Mouse (Mus musculus) embryonic facial prominence, embryonic 14.5 days (tissue): ENCODE results near the gene Jund. TPM values are rescaled to one million over a fixed set of nuclear protein-coding genes. Genes with fewer than 3 reads are reported as not detected.

Experiments used
- ATAC-seq: fragments of 200-750 bp; cut with Nextera tagmentation; 2 replicates; pipeline ENCODE4 v1.8.0; 2017; ENCODE audit warnings: low read depth, moderate number of reproducible peaks, moderate TSS enrichment
- DNase-seq: peaks from one replicate; pipeline ENCODE4 v3.0.0-alpha.2; 2015; ENCODE audit warnings: low spot score
- H3K27ac ChIP-seq: fragments of 300-500 bp; sonication (generic); replicated peaks from 2 replicates; pipeline ENCODE4 v1.5.1; 2014; ENCODE audit warnings: low read depth, mild to moderate bottlenecking, low read length, moderate library complexity
- H3K27me3 ChIP-seq: fragments of 300-500 bp; sonication (generic); replicated peaks from 2 replicates; pipeline ENCODE4 v1.6.1; 2014; ENCODE audit warnings: low read length; ENCODE audit not compliant: control insufficient read depth, insufficient read depth
- H3K36me3 ChIP-seq: fragments of 300-500 bp; sonication (generic); 2 replicates; pipeline ENCODE4 v1.6.1; 2014; ENCODE audit warnings: low read length, mixed read lengths; ENCODE audit not compliant: control insufficient read depth, insufficient read depth
- H3K4me1 ChIP-seq: fragments of 300-500 bp; sonication (generic); 2 replicates; pipeline ENCODE4 v1.6.1; 2014; ENCODE audit warnings: antibody characterized with exemption, low read length; ENCODE audit not compliant: control insufficient read depth, insufficient read depth
- H3K4me2 ChIP-seq: fragments of 300-500 bp; sonication (generic); 2 replicates; pipeline ENCODE4 v1.6.1; 2014; ENCODE audit warnings: low read depth, mild to moderate bottlenecking, low read length, moderate library complexity, mixed read lengths
- H3K4me3 ChIP-seq: fragments of 300-500 bp; sonication (generic); 2 replicates; pipeline ENCODE4 v1.5.1; 2014; ENCODE audit warnings: low read depth, mild to moderate bottlenecking, low read length
- H3K9ac ChIP-seq: fragments of 300-500 bp; sonication (generic); 2 replicates; pipeline ENCODE4 v1.6.1; 2014; ENCODE audit warnings: low read depth, mild to moderate bottlenecking, low read length, moderate library complexity, mixed read lengths
- H3K9me3 ChIP-seq: fragments of 300-500 bp; sonication (generic); 2 replicates; pipeline ENCODE4 v1.6.1; 2016; ENCODE audit warnings: low read length; ENCODE audit not compliant: control insufficient read depth
- WGBS: fragments of 180-500 bp; shearing (Covaris S2); extraction: QIAGEN DNeasy Blood & Tissue Kit; methylation state at CpG from one replicate; pipeline ENCODE4 v1.1.7; 2014; 5-methylcytosine and 5-hydroxymethylcytosine counted together
- polyA plus RNA-seq: library from polyadenylated mRNA; unstranded; fragments of >200 nt; fragmentation: Nextera tagmentation; extraction: Ambion mirVana; gene quantifications from 2 replicates; pipeline ENCODE4 v1.2.1, GENCODE M21; 2014

Gene Jund
- polyA plus RNA-seq, 1 experiment from 2014 or later: 121 TPM

DNA sequence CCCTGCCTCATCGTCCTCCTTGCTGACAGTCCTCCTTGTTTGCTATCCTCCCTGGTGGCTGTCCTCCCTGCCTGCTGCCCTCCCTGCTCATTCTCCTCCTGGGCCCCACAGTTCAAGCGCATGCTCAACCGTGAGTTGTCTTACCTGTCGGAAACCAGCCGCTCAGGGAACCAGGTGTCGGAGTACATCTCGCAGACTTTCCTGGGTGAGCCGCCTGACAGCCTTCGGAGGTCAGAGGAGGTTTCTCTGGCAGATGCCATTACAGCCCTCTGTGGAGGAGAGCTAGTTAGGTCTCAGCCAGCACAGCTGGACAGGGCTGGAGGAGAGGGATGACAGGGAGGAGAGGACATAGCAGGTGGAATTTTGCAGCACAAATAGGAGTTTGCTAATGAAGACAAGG, 47.9 kb downstream of the Jund start:
- ATAC-seq (no peak), DNase-seq (no peak)
- H3K4me2 ChIP-seq: no peak overlapping the region
- H3K27me3 ChIP-seq: peaks cover 72% of the 10 kb centered on the region
- 60% methylated on average over 9 of the region's 9 CpGs for WGBS
- H3K4me3 ChIP-seq: no peak overlapping the region
- no peak overlapping the region for H3K9ac ChIP-seq
- H3K36me3 ChIP-seq: no peaks in the 10 kb centered on the region
- H3K27ac ChIP-seq: no peak overlapping the region
- 0 out of 2 replicates have a peak, but pooled peaks cover 3% of the 10 kb centered on the region for H3K4me1 ChIP-seq
- H3K9me3 ChIP-seq: no peaks in the 10 kb centered on the region

GRCm38 (mm10) chr8:70747211-70747890, 48.6 kb downstream of the Jund start:
- H3K4me3 ChIP-seq: no peak overlapping the region
- WGBS: 85% methylated on average over 18 of the region's 18 CpGs
- no peak overlapping the region for H3K27ac ChIP-seq
- H3K27me3 ChIP-seq: peaks cover 67% of the 10 kb centered on the region
- H3K36me3 ChIP-seq: no peaks in the 10 kb centered on the region
- H3K9ac ChIP-seq: no peak overlapping the region
- no peak overlapping the region for H3K4me2 ChIP-seq
- H3K9me3 ChIP-seq: no peaks in the 10 kb centered on the region
- ATAC-seq (no peak), DNase-seq (no peak)
- H3K4me1 ChIP-seq: peaks cover 6% of the 10 kb centered on the region; the same call in 1 of the 2 replicates

DNA sequence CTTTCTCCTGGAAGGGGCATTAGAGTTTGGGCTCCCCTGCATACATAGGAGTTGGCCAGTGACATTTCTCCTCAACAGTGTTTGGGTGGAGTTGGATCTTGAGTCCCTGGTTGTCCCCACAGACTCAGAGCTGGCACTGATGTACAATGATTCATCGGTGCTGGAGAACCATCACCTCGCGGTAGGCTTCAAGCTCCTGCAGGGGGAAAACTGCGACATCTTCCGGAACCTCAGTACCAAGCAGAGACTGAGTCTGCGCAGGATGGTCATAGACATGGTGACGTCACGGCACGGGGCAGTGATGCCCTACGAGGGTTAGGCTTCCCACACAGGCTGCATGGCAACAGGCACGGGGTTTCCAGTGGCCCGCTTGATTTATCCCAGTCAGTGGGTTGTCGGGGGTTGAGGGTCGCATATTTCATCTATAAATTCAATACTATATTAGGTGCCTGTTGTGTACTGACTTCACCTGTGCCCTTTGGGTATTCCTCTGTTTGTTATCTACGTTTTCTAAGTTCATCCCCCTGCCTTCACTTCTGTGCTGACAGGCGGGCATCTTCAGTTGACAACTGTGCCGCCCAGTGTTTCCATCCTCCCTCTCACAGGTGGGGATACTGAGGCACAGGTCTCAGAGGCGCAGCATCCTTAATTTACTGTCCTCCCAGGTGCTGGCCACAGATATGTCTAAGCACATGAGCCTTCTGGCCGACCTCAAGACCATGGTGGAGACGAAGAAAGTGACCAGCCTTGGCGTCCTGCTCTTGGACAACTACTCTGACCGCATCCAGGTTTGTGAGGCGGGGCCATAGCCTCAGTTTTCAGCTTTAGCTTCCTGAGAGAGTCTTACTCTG, 49.7 kb downstream of the Jund start:
- no peak for ATAC-seq
- no peaks in the 10 kb centered on the region for H3K9me3 ChIP-seq
- H3K4me3 ChIP-seq: no peak overlapping the region
- no peaks in the 10 kb centered on the region for H3K36me3 ChIP-seq
- peaks cover 56% of the 10 kb centered on the region for H3K27me3 ChIP-seq
- H3K4me2 ChIP-seq: no peak overlapping the region
- H3K9ac ChIP-seq: no peak overlapping the region
- no peak for DNase-seq
- WGBS: 82% methylated on average over 23 of the region's 23 CpGs
- H3K27ac ChIP-seq: no peak overlapping the region
- peaks cover 17% of the 10 kb centered on the region for H3K4me1 ChIP-seq

- Histone ChIP-seq H3K36me3 (no peaks in the 10 kb centered on the region), H3K4me1 (peaks cover 14% of the 10 kb centered on the region), H3K9me3 (no peaks in the 10 kb centered on the region), H3K4me2 (no peak overlapping the region), H3K27ac (no peak overlapping the region), H3K4me3 (no peak overlapping the region), H3K9ac (no peak overlapping the region), H3K27me3 (peaks cover 49% of the 10 kb centered on the region)
- WGBS: 81% methylated on average over 19 of the region's 19 CpGs
- ATAC-seq: no peak
- DNase-seq: no peak
Observed at GRCm38 (mm10) chr8:70749097-70749674, 50.4 kb downstream of the Jund start.

Other genes with a start within 250 kb of the Jund start
- gene Klhl26, start 222.0 kb upstream of the Jund start, polyA plus RNA-seq: 18.7 and 21.5 TPM in 2 replicates
- gene Tmem59l, start 211.6 kb upstream of the Jund start, polyA plus RNA-seq: 10.2 and 14.5 TPM in 2 replicates
- gene Crlf1, start 205.8 kb upstream of the Jund start, polyA plus RNA-seq: 67.3 and 68.1 TPM in 2 replicates
- gene Rex1bd, start 192.2 kb upstream of the Jund start, polyA plus RNA-seq: 144 and 148 TPM in 2 replicates
- gene Uba52, start 188.1 kb upstream of the Jund start, polyA plus RNA-seq: 991 and 1,091 TPM in 2 replicates
- 202 and 234 TPM in 2 replicates for gene Fkbp8, start 171.2 kb upstream of the Jund start, polyA plus RNA-seq
- 51.0 and 59.8 TPM in 2 replicates for gene Kxd1, start 171.0 kb upstream of the Jund start, polyA plus RNA-seq
- gene Ell, start 159.5 kb upstream of the Jund start, polyA plus RNA-seq: 17.3 and 21.7 TPM in 2 replicates
- 94.5 and 107 TPM in 2 replicates for gene Isyna1, start 104.6 kb upstream of the Jund start, polyA plus RNA-seq
- gene Ssbp4, start 90.1 kb upstream of the Jund start, polyA plus RNA-seq: 120 and 132 TPM in 2 replicates
- gene Lrrc25, start 82.8 kb upstream of the Jund start, polyA plus RNA-seq: 1.8 and 2.3 TPM in 2 replicates
- 0.28 and 0.29 TPM in 2 replicates for gene Gdf15, start 66.5 kb upstream of the Jund start, polyA plus RNA-seq
- 59.8 and 62.7 TPM in 2 replicates for gene Pgpep1, start 38.6 kb upstream of the Jund start, polyA plus RNA-seq
- gene Lsm4, start 25.7 kb upstream of the Jund start, polyA plus RNA-seq: 199 and 223 TPM in 2 replicates
- gene Iqcn, start 4.5 kb downstream of the Jund start, polyA plus RNA-seq: not detected in 2 replicates
- gene Gm3336, start 19.6 kb downstream of the Jund start, polyA plus RNA-seq: not detected in 2 replicates
- 0.16 and 0.22 TPM in 2 replicates for gene Pde4c, start 24.8 kb downstream of the Jund start, polyA plus RNA-seq
- 36.3 and 39.0 TPM in 2 replicates for gene Rab3a, start 55.7 kb downstream of the Jund start, polyA plus RNA-seq
- gene Mpv17l2, start 62.0 kb downstream of the Jund start, polyA plus RNA-seq: 34.2 and 36.5 TPM in 2 replicates
- gene Pik3r2, start 77.8 kb downstream of the Jund start, polyA plus RNA-seq: 61.5 and 70.3 TPM in 2 replicates
- gene Mast3, start 106.1 kb downstream of the Jund start, polyA plus RNA-seq: 13.5 and 14.9 TPM in 2 replicates
- gene Il12rb1, start 109.5 kb downstream of the Jund start, polyA plus RNA-seq: 0.07 and 0.19 TPM in 2 replicates
- 5.4 and 5.8 TPM in 2 replicates for gene Arrdc2, start 140.8 kb downstream of the Jund start, polyA plus RNA-seq
- gene Kcnn1, start 164.3 kb downstream of the Jund start, polyA plus RNA-seq: 2.9 and 3.4 TPM in 2 replicates
- 87.1 and 91.3 TPM in 2 replicates for gene Ccdc124, start 175.0 kb downstream of the Jund start, polyA plus RNA-seq
- gene Slc5a5, start 193.8 kb downstream of the Jund start, polyA plus RNA-seq: 0.42 and 0.58 TPM in 2 replicates
- gene Rpl18a, start 198.5 kb downstream of the Jund start, polyA plus RNA-seq: 5,430 and 5,481 TPM in 2 replicates
- 41.3 and 49.7 TPM in 2 replicates for gene Map1s, start 207.0 kb downstream of the Jund start, polyA plus RNA-seq